Mouse (Mus musculus) kidney, adult 18-20 months (tissue): ENCODE measurements at regions not wholly inside any gene's neighbourhood (a gene's known extent, or its start where the extent isn't known, plus 50 kb on each side); places are given as distances from the start of the nearest gene placed in this dataset.

Experiments
- DNase-seq: peaks from one replicate; pipeline ENCODE4 v3.0.0; 2021

GRCm38 (mm10) chr1:120921540-120921939, 319.3 kb downstream of the En1 start:
- no peak for DNase-seq

GRCm38 (mm10) chr1:120925271-120925670, 323.1 kb downstream of the En1 start:
- no peak for DNase-seq

GRCm38 (mm10) chr1:120930141-120930540, 327.9 kb downstream of the En1 start:
- no peak for DNase-seq

GRCm38 (mm10) chr1:120935321-120935720, 333.1 kb downstream of the En1 start:
- no peak for DNase-seq

GRCm38 (mm10) chr1:120943711-120944110, 341.5 kb downstream of the En1 start:
- DNase-seq: no peak

- DNase-seq: no peak
Observed at GRCm38 (mm10) chr1:120946349-120946748, 344.1 kb downstream of the En1 start.

GRCm38 (mm10) chr1:120961235-120961634, 359.0 kb downstream of the En1 start:
- DNase-seq: no peak

- DNase-seq: no peak
Observed at GRCm38 (mm10) chr1:120961984-120962383, 359.8 kb downstream of the En1 start.

GRCm38 (mm10) chr1:120963477-120964178, 361.4 kb downstream of the En1 start:
- no peak for DNase-seq

GRCm38 (mm10) chr1:120964179-120964517, 361.9 kb downstream of the En1 start:
- DNase-seq: no peak

- DNase-seq: no peak
Observed at GRCm38 (mm10) chr1:120966132-120966531, 363.9 kb downstream of the En1 start.

- DNase-seq: no peak
Observed at GRCm38 (mm10) chr1:120974661-120975060, 357.7 kb downstream of the Insig2 start.

- no peak for DNase-seq
Observed at GRCm38 (mm10) chr1:121004535-121004934, 327.9 kb downstream of the Insig2 start.

- DNase-seq: no peak
Observed at GRCm38 (mm10) chr1:121005198-121005597, 327.2 kb downstream of the Insig2 start.

GRCm38 (mm10) chr1:121012126-121012525, 320.3 kb downstream of the Insig2 start:
- no peak for DNase-seq

GRCm38 (mm10) chr1:121013839-121014503, 318.4 kb downstream of the Insig2 start:
- DNase-seq: no peak

- no peak for DNase-seq
Observed at GRCm38 (mm10) chr1:121029375-121029774, 303.0 kb downstream of the Insig2 start.

- no peak for DNase-seq
Observed at GRCm38 (mm10) chr1:121034761-121035393, 297.5 kb downstream of the Insig2 start.

GRCm38 (mm10) chr1:121046581-121046980, 285.8 kb downstream of the Insig2 start:
- DNase-seq: no peak

- no peak for DNase-seq
Observed at GRCm38 (mm10) chr1:121047406-121047805, 285.0 kb downstream of the Insig2 start.

- no peak for DNase-seq
Observed at GRCm38 (mm10) chr1:121049684-121050083, 282.7 kb downstream of the Insig2 start.

- no peak for DNase-seq
Observed at GRCm38 (mm10) chr1:121050695-121051495, 281.5 kb downstream of the Insig2 start.

GRCm38 (mm10) chr1:121051496-121052119, 280.8 kb downstream of the Insig2 start:
- no peak for DNase-seq
